Mouse (Mus musculus) brain, adult 10 weeks (tissue): ENCODE data around the gene Mef2a. TPM values are rescaled to one million over a fixed set of nuclear protein-coding genes. Genes with fewer than 3 reads are reported as not detected.

ENCODE experiments used
- polyA plus RNA-seq: library from polyadenylated mRNA; stranded (reverse); fragments of 350-450 nt; fragmentation: Illumina TruSeq; extraction: RNeasy Lipid Tissue Mini Kit (QIAGEN cat#74804); gene quantifications from one replicate; pipeline ENCODE4 v1.2.3, GENCODE M21; 2015; ENCODE audit warnings: low read depth, low replicate concordance

Mef2a gene
- 79.9 TPM for polyA plus RNA-seq

GRCm38 (mm10) chr7:67372729-67373583 is at the start of gene Mef2a:
TSS of gene Mef2a (minus strand) at chr7:67372858.

GRCm38 (mm10) chr7:67222220-67222862 is 150.3 kb downstream of the Mef2a start, which contains the start of gene Lysmd4:
TSS of gene Lysmd4 (plus strand) at chr7:67222544.

Other genes with a start within 250 kb of the Mef2a start
- gene Lysmd4, start 150.3 kb downstream of the Mef2a start, polyA plus RNA-seq: 51.1 TPM